Mouse (Mus musculus) lung, postnatal 0 days (tissue): ENCODE data around the gene B3gat1. TPM values are rescaled to one million over a fixed set of nuclear protein-coding genes. Genes with fewer than 3 reads are reported as not detected.

Source experiments
- ATAC-seq: fragments of 200-750 bp; cut with Nextera tagmentation; 2 replicates; pipeline ENCODE4 v1.8.0; 2017; ENCODE audit warnings: moderate library complexity
- DNase-seq: peaks from one replicate; pipeline ENCODE4 v3.0.0-alpha.2; 2016; ENCODE audit warnings: low spot score
- H3K27ac ChIP-seq: fragments of 300-500 bp; sonication (generic); 2 replicates; pipeline ENCODE4 v1.5.1; 2014; ENCODE audit warnings: antibody characterized with exemption, mild to moderate bottlenecking, low read length, mixed read lengths
- H3K27me3 ChIP-seq: fragments of 300-500 bp; sonication (generic); replicated peaks from 2 replicates; pipeline ENCODE4 v1.6.1; 2014; ENCODE audit warnings: low read length, mixed read lengths; ENCODE audit not compliant: insufficient read depth
- H3K36me3 ChIP-seq: fragments of 300-500 bp; sonication (generic); 2 replicates; pipeline ENCODE4 v1.6.1; 2014; ENCODE audit warnings: low read length, mixed read lengths; ENCODE audit not compliant: insufficient read depth
- H3K4me1 ChIP-seq: fragments of 300-500 bp; sonication (generic); 2 replicates; pipeline ENCODE4 v1.6.1; 2014; ENCODE audit warnings: antibody characterized with exemption, low read depth, low read length, mixed read lengths; ENCODE audit not compliant: insufficient read depth
- H3K4me2 ChIP-seq: fragments of 300-500 bp; sonication (generic); replicated peaks from 2 replicates; pipeline ENCODE4 v1.6.1; 2014; ENCODE audit warnings: low read depth, mild to moderate bottlenecking, low read length, moderate library complexity, mixed read lengths
- H3K4me3 ChIP-seq: fragments of 300-500 bp; sonication (generic); 2 replicates; pipeline ENCODE4 v1.5.1; 2014; ENCODE audit warnings: low read depth, low read length
- H3K9ac ChIP-seq: fragments of 300-500 bp; sonication (generic); replicated peaks from 2 replicates; pipeline ENCODE4 v1.6.1; 2014; ENCODE audit warnings: low read depth, mild to moderate bottlenecking
- H3K9me3 ChIP-seq: fragments of 300-500 bp; sonication (generic); 2 replicates; pipeline ENCODE4 v1.6.1; 2016; ENCODE audit warnings: low read length, mixed read lengths
- CTCF ChIP-seq: IDR thresholded peaks from 2 replicates; pipeline ENCODE4 v1.5.1; 2016; ENCODE audit warnings: antibody characterized with exemption, mild to moderate bottlenecking
- EP300 ChIP-seq: IDR thresholded peaks from 2 replicates; pipeline ENCODE4 v1.6.1; 2016; ENCODE audit warnings: antibody characterized with exemption, mild to moderate bottlenecking, control low read depth
- WGBS: fragments of 180-500 bp; shearing (Covaris S2); extraction: QIAGEN DNeasy Blood & Tissue Kit; methylation state at CpG from one replicate; pipeline ENCODE4 v1.1.7; 2014; 5-methylcytosine and 5-hydroxymethylcytosine counted together
- polyA plus RNA-seq: library from polyadenylated mRNA; unstranded; fragments of >200 nt; fragmentation: Nextera tagmentation; extraction: Ambion mirVana; gene quantifications from 2 replicates; pipeline ENCODE4 v1.2.1, GENCODE M21; 2015

B3gat1 gene
- polyA plus RNA-seq, result not detected in 2 replicates

GRCm38 (mm10) chr9:26733206-26733891 lies at the start of gene B3gat1:
TSS of gene B3gat1 (plus strand) at chr9:26733728.
- TF ChIP-seq CTCF (no peak), EP300 (no peak)
- 2% methylated on average over 27 of the region's 65 CpGs for WGBS
- Histone ChIP-seq H3K4me3 (peak within 1 kb of the TSS; percentile 21; the same call in 1 of the 2 replicates), H3K27me3 (peaks cover 15% of the 10 kb centered on the region), H3K4me1 (no peaks in the 10 kb centered on the region), H3K4me2 (peak within 1 kb of the TSS; percentile 55), H3K27ac (no peak within 1 kb of the TSS), H3K9me3 (no peaks in the 10 kb centered on the region), H3K36me3 (no peaks in the 10 kb centered on the region), H3K9ac (no peak within 1 kb of the TSS)
- DNase-seq (no peak), ATAC-seq (peak; percentile 14; the same call in 1 of the 2 replicates)

GRCm38 (mm10) chr9:26689171-26689570 lies 44.4 kb upstream of the B3gat1 start:
- no peak for ATAC-seq
- TF ChIP-seq CTCF (no peak), EP300 (no peak)

GRCm38 (mm10) chr9:26689956-26690698 lies 43.4 kb upstream of the B3gat1 start:
- Histone ChIP-seq H3K36me3 (no peaks in the 10 kb centered on the region), H3K4me1 (no peaks in the 10 kb centered on the region), H3K9me3 (no peaks in the 10 kb centered on the region), H3K4me2 (no peak overlapping the region), H3K27ac (no peak overlapping the region), H3K9ac (no peak overlapping the region), H3K4me3 (no peak overlapping the region), H3K27me3 (no peaks in the 10 kb centered on the region)
- DNase-seq (no peak), ATAC-seq (no peak)
- no peak for TF ChIP-seq CTCF
- TF ChIP-seq EP300, result no peak
- 57% methylated on average over 7 of the region's 7 CpGs for WGBS

More at GRCm38 (mm10) chr9:26689171-26689570, 44.4 kb upstream of the B3gat1 start:
- Histone ChIP-seq H3K9ac (no peak overlapping the region), H3K27ac (no peak overlapping the region), H3K36me3 (no peaks in the 10 kb centered on the region), H3K9me3 (no peaks in the 10 kb centered on the region), H3K4me1 (no peaks in the 10 kb centered on the region), H3K27me3 (no peaks in the 10 kb centered on the region), H3K4me3 (no peak overlapping the region), H3K4me2 (no peak overlapping the region)
- WGBS, result 56% methylated on average over 1 of the region's 1 CpGs
- no peak for DNase-seq

- Histone ChIP-seq H3K4me1 (no peaks in the 10 kb centered on the region), H3K36me3 (no peaks in the 10 kb centered on the region), H3K4me3 (no peak overlapping the region), H3K4me2 (no peak overlapping the region), H3K9me3 (no peaks in the 10 kb centered on the region), H3K27ac (no peak overlapping the region), H3K27me3 (no peaks in the 10 kb centered on the region), H3K9ac (no peak overlapping the region)
- TF ChIP-seq CTCF (no peak), EP300 (no peak)
- WGBS, result 69% methylated on average over 4 of the region's 4 CpGs
- ATAC-seq (no peak), DNase-seq (no peak)
These were observed 40.9 kb upstream of the B3gat1 start for GRCm38 (mm10) chr9:26692641-26693040.

GRCm38 (mm10) chr9:26694656-26695055 lies 38.9 kb upstream of the B3gat1 start:
- DNase-seq (no peak), ATAC-seq (no peak)
- Histone ChIP-seq H3K4me3 (no peak overlapping the region), H3K27ac (no peak overlapping the region), H3K36me3 (no peaks in the 10 kb centered on the region), H3K4me2 (no peak overlapping the region), H3K9ac (no peak overlapping the region), H3K4me1 (no peaks in the 10 kb centered on the region), H3K27me3 (no peaks in the 10 kb centered on the region), H3K9me3 (no peaks in the 10 kb centered on the region)
- whole genome bisulfite sequencing, result 85% methylated on average over 3 of the region's 3 CpGs
- TF ChIP-seq EP300 (no peak), CTCF (no peak)

GRCm38 (mm10) chr9:26695178-26695577 lies 38.4 kb upstream of the B3gat1 start:
- H3K36me3 ChIP-seq, result no peaks in the 10 kb centered on the region
- H3K9ac ChIP-seq, result no peak overlapping the region
- H3K9me3 ChIP-seq, result no peaks in the 10 kb centered on the region
- 75% methylated on average over 5 of the region's 5 CpGs for WGBS
- H3K27ac ChIP-seq, result no peak overlapping the region
- no peaks in the 10 kb centered on the region for H3K4me1 ChIP-seq
- H3K27me3 ChIP-seq, result no peaks in the 10 kb centered on the region
- DNase-seq, result no peak
- no peak for ATAC-seq
- H3K4me2 ChIP-seq, result no peak overlapping the region
- no peak overlapping the region for H3K4me3 ChIP-seq
- no peak for TF ChIP-seq CTCF
- no peak for TF ChIP-seq EP300
